Mouse (Mus musculus) erythroblast, embryonic 14.5 days (primary cell): ENCODE data around the gene Arhgap23.

ENCODE experiments used
- GATA1 ChIP-seq: IDR thresholded peaks from 2 replicates; pipeline ENCODE4 v1.6.1; 2012; ENCODE audit warnings: low read length, inconsistent platforms, mixed read lengths
- TAL1 ChIP-seq: IDR thresholded peaks from 3 replicates; pipeline ENCODE4 v1.6.1; 2012; ENCODE audit warnings: low read length, inconsistent platforms, mixed read lengths

- TF ChIP-seq TAL1: no peak
- no peak for TF ChIP-seq GATA1
Measured at GRCm38 (mm10) chr11:97521741-97522474, 106.6 kb downstream of the Arhgap23 start.
